Mouse (Mus musculus) ES-Bruce4 (cell line): ENCODE data around the gene Pramef20.

ENCODE experiments used
- CTCF ChIP-seq: IDR thresholded peaks from one replicate; pipeline ENCODE4 v1.8.1; 2011; ENCODE audit warnings: low read depth, low read length
- POLR2A ChIP-seq: IDR thresholded peaks from one replicate; pipeline ENCODE4 v1.8.1; 2011; ENCODE audit warnings: low read length; ENCODE audit not compliant: insufficient read depth

GRCm38 (mm10) chr4:144406261-144406660 is 28.5 kb upstream of the Pramef20 start:
- TF ChIP-seq CTCF (no peak), POLR2A (no peak)
